Mouse (Mus musculus): ENCODE data around the gene Bmp10.

DNA sequence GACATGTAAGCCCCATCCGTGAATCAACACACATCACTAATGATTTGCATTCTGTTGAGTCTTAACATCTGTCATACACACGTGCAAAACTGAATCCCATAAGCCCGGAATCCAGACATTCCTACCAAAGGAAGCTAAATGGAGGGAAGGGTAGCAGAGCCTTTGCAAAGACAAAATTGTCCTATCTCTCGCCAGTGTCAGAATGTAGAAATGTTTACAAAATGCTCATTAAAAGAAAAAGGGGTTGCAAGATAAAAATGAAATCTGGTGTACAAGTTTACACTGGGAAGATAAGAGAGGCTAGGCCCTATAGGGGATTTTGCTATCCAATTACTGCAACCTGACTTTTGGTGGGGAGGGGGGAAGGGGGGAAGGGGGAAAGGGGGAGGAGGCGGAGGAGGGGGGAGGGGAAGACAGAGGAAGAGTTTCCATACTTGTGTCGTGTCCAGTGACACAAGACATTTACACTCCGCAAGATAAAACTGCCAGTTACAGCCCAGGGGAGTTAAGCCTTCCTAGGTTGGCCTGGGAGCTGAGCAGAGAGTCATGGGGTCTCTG is at the start of gene Bmp10:
- TF ChIP-seq POLR2A (IDR thresholded peaks at IDR 0.05; ENCODE audit: insufficient read depth, low read depth, low read length), result no peak
- TF ChIP-seq CTCF (IDR thresholded peaks at IDR 0.05), result no peak
- TF ChIP-seq EP300 (IDR thresholded peaks at IDR 0.05; ENCODE audit: insufficient read depth, low read depth, low read length), result no peak
